Mouse (Mus musculus): Measurements from ENCODE around the gene Kcnf1.

DNA sequence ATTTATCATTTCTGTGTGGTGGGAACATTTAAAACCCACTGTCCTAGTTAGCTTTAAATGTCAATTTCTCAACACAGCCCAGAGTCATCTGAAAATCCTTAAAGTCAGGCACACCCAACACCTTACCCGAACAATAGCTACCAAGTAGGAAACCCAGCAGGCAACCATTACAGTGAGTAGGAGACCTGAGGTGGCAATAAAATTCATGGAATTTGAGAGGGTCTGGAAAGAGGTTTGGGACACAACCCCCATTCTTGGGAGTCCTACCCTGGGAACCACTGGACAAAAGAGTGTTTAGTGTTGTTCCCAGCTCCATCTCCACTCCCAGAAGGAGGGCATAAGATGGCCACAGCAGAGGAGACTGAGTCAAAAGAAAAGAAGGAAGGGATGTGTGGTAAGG lies 16.6 kb upstream of the Kcnf1 start:
- TF ChIP-seq MAZ (IDR thresholded peaks at IDR 0.05; ENCODE audit: low read depth, low read length): no peak
- no peak for TF ChIP-seq CTCF (IDR thresholded peaks at IDR 0.05 in 2 of 3, conservative IDR thresholded peaks at IDR 0.05 in 1 of 3; ENCODE audit: control insufficient read depth in 1 of 3, insufficient read depth in 1 of 3, low read depth in 2 of 3, low read length in 3 of 3, poor library complexity in 1 of 3, severe bottlenecking in 1 of 3)
- TF ChIP-seq POLR2AphosphoS2 (IDR thresholded peaks at IDR 0.05; ENCODE audit: low read length): no peak
- no peak for TF ChIP-seq POLR2A (IDR thresholded peaks at IDR 0.05; ENCODE audit: control insufficient read depth in 1 of 2, insufficient read depth in 1 of 2, low read depth in 1 of 2, low read length in 2 of 2, poor library complexity in 1 of 2)
- TF ChIP-seq CHD2 (IDR thresholded peaks at IDR 0.05; ENCODE audit: low read length): no peak
- TF ChIP-seq EP300 (IDR thresholded peaks at IDR 0.05; ENCODE audit: low read depth in 1 of 2, low read length in 2 of 2): no peak
- TF ChIP-seq MYB (IDR thresholded peaks at IDR 0.05; ENCODE audit: low read depth, low read length): no peak
- no peak for TF ChIP-seq ZC3H11A (IDR thresholded peaks at IDR 0.05; ENCODE audit: low read depth, low read length)
- TF ChIP-seq GATA1 (IDR thresholded peaks at IDR 0.05; ENCODE audit: low read depth, low read length): no peak
- TF ChIP-seq ZNF384 (IDR thresholded peaks at IDR 0.05; ENCODE audit: low read depth, low read length): no peak
- TF ChIP-seq JUND (IDR thresholded peaks at IDR 0.05; ENCODE audit: low read depth, low read length): no peak
- TF ChIP-seq TAL1 (IDR thresholded peaks at IDR 0.05; ENCODE audit: low read length): no peak
- TF ChIP-seq RAD21 (IDR thresholded peaks at IDR 0.05; ENCODE audit: low read depth, low read length): no peak

All from MEL (cell line).